Mouse (Mus musculus) liver, embryonic 16.5 days (tissue): ENCODE data around the gene Fmo3. TPM values are rescaled to one million over a fixed set of nuclear protein-coding genes. Genes with fewer than 3 reads are reported as not detected.

Experiments used
- ATAC-seq: fragments of 200-750 bp; cut with Nextera tagmentation; 2 replicates; pipeline ENCODE4 v1.8.0; 2017; ENCODE audit warnings: low read depth, mild to moderate bottlenecking, moderate number of reproducible peaks, moderate library complexity
- H3K27ac ChIP-seq: fragments of 300-500 bp; sonication (generic); 2 replicates; pipeline ENCODE4 v1.5.1; 2014; ENCODE audit warnings: mild to moderate bottlenecking, low read length
- H3K27me3 ChIP-seq: fragments of 300-500 bp; sonication (generic); 2 replicates; pipeline ENCODE4 v1.6.1; 2014; ENCODE audit warnings: low read depth, low read length, mixed read lengths; ENCODE audit not compliant: control insufficient read depth, insufficient read depth
- H3K36me3 ChIP-seq: fragments of 300-500 bp; sonication (generic); 2 replicates; pipeline ENCODE4 v1.6.1; 2014; ENCODE audit warnings: mild to moderate bottlenecking; ENCODE audit not compliant: control insufficient read depth, insufficient read depth
- H3K4me1 ChIP-seq: fragments of 300-500 bp; sonication (generic); 2 replicates; pipeline ENCODE4 v1.6.1; 2014; ENCODE audit warnings: low read depth, low read length, mixed read lengths; ENCODE audit not compliant: control insufficient read depth
- H3K4me2 ChIP-seq: fragments of 300-500 bp; sonication (generic); 2 replicates; pipeline ENCODE4 v1.6.1; 2014; ENCODE audit warnings: low read depth, low read length, mixed read lengths
- H3K4me3 ChIP-seq: fragments of 300-500 bp; sonication (generic); 2 replicates; pipeline ENCODE4 v1.5.1; 2014; ENCODE audit warnings: low read depth, mild to moderate bottlenecking, low read length
- H3K9ac ChIP-seq: fragments of 300-500 bp; sonication (generic); 2 replicates; pipeline ENCODE4 v1.6.1; 2014; ENCODE audit warnings: low read depth, low read length
- H3K9me3 ChIP-seq: fragments of 300-500 bp; sonication (generic); replicated peaks from 2 replicates; pipeline ENCODE4 v1.6.1; 2016; ENCODE audit warnings: low read length; ENCODE audit not compliant: control insufficient read depth
- WGBS: fragments of 180-500 bp; shearing (Covaris S2); extraction: QIAGEN DNeasy Blood & Tissue Kit; methylation state at CpG from one replicate; pipeline ENCODE4 v1.1.7; 2014; ENCODE audit not compliant: insufficient replicate concordance; 5-methylcytosine and 5-hydroxymethylcytosine counted together
- polyA plus RNA-seq: library from polyadenylated mRNA; unstranded; fragments of >200 nt; fragmentation: Nextera tagmentation; extraction: Ambion mirVana; gene quantifications from 2 replicates; pipeline ENCODE4 v1.2.1, GENCODE M21; 2015

The Fmo3 gene
- polyA plus RNA-seq, 1 experiment from 2014 or later, result not detected

DNA sequence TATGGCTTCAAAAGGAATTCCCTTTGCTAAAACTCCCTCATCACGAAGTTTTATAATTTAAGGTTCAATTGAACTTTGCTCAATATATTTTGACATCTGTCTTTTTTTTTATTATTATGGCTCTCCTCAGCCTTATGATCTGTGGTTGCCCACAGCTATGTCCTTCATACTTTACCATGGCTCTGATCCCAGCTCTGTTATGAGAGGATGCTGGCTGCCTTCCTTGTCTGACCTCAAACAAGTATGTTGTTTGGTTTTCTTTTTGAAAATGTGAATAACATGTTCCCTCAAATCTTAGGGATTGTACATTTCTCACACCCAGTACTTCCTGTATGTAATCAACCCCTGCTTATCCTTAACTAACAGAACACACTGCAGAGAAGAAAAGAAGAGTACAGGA, 26.9 kb downstream of the Fmo3 start:
- WGBS, result 65% methylated on average over 1 of the region's 1 CpGs
- Histone ChIP-seq H3K4me2 (no peak overlapping the region), H3K27ac (no peak overlapping the region), H3K36me3 (no peaks in the 10 kb centered on the region), H3K27me3 (no peaks in the 10 kb centered on the region), H3K9me3 (no peaks in the 10 kb centered on the region), H3K9ac (no peak overlapping the region), H3K4me3 (no peak overlapping the region), H3K4me1 (no peaks in the 10 kb centered on the region)
- ATAC-seq, result no peak

DNA sequence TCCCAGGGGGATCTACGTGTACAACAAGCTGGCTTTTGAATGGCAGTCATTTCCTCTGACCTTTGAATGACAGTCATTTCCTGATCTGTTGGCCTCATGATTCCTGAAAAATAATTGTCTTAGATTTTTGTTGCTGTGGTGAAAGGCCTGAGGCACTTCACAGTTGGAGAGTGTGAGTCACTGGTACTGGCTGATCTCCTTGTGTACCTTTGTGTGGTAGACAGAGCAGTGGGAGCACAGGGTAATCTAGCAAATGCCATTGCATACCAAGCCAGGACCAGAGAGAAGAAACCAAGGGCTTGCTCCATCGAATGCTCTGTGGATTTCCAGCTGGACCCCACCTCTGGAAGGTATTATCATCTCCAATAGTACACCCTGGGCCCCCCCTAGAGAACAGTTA, 31.2 kb downstream of the Fmo3 start:
- Histone ChIP-seq H3K27ac (no peak overlapping the region), H3K4me1 (no peaks in the 10 kb centered on the region), H3K9ac (no peak overlapping the region), H3K36me3 (no peaks in the 10 kb centered on the region), H3K9me3 (no peaks in the 10 kb centered on the region), H3K27me3 (no peaks in the 10 kb centered on the region), H3K4me3 (no peak overlapping the region), H3K4me2 (no peak overlapping the region)
- WGBS, result 27% methylated on average over 2 of the region's 2 CpGs
- no peak for ATAC-seq

DNA sequence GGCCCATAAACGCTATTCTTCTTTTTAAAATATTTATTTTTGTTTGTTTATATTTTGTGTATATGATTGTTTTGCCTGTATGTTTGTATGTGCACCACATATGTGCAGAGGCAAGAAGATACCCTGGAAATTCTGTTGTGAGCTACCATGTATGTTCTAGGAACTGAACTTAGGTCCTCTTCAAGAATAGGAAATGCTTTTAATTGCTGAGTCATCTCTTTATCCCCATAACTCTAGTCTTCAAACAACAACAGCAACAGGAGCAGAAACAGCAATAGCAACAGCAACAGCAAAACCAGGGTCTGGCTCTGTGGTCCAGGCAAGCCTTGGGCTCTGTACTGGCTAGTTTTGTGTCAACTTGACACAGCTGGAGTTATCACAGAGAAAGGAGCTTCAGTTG, 34.6 kb downstream of the Fmo3 start:
- H3K27me3 ChIP-seq, result no peaks in the 10 kb centered on the region
- no peaks in the 10 kb centered on the region for H3K36me3 ChIP-seq
- H3K27ac ChIP-seq, result no peak overlapping the region
- no peak overlapping the region for H3K4me2 ChIP-seq
- no peak overlapping the region for H3K9ac ChIP-seq
- no peaks in the 10 kb centered on the region for H3K4me1 ChIP-seq
- WGBS, result 68% methylated on average over 1 of the region's 1 CpGs
- no peak overlapping the region for H3K4me3 ChIP-seq
- H3K9me3 ChIP-seq, result no peaks in the 10 kb centered on the region
- ATAC-seq, result no peak

DNA sequence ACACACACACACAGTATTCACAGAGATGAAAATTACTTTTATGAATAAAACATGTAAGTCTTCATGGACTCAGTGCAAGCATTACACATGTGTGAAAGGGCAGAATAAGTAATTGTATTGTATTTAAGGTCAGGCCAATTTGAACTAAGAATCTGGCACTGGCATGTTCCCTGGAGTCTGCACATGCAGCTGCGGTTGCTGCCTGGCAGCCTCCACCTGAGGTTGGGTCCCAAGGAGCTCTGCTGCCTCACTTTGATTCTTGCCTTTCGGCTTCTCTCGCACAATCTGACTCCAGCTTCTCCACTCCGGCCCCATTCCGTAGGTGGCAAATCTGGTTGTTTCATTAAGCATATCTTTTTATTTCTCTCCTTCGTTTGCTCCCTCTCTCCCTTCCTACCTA, 36.4 kb downstream of the Fmo3 start:
- H3K27ac ChIP-seq, result no peak overlapping the region
- 71% methylated on average over 6 of the region's 6 CpGs for WGBS
- no peaks in the 10 kb centered on the region for H3K36me3 ChIP-seq
- H3K4me2 ChIP-seq, result no peak overlapping the region
- no peak overlapping the region for H3K4me3 ChIP-seq
- H3K27me3 ChIP-seq, result no peaks in the 10 kb centered on the region
- no peak for ATAC-seq
- H3K9ac ChIP-seq, result no peak overlapping the region
- H3K4me1 ChIP-seq, result no peaks in the 10 kb centered on the region
- H3K9me3 ChIP-seq, result no peaks in the 10 kb centered on the region

DNA sequence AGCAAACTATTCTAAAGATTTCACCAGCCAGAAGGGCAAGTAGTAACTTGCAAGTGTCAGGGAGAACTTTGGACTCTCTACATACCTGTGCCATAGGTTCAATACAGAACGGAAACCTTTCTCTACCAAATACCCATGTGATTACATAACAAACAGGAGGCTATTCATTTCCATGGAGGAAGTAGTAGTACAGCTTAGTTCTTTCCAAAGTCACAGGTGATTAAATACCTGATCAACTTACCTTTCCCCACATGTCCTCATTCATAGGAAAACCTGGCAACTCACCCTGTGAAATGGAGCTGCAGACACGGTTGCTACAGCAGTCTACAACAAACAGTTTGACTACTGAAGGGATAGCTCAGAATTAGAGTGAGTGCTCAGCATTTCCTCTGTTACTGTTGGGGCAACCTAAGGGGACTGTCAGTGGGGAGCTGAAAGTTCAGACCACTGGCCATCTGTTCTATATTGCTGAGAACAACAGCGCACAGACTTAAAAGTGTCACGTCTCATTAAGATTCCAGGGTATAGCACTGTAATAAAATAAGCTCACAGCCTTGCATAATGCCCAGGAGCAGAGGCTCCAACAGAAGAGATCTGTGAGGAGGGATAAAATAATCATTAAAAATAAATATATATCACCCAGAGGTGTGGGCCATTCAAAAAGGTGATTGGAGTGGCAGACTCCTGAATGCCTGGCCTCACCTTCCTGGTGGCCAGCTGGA, 37.3 kb downstream of the Fmo3 start:
- Histone ChIP-seq H3K9me3 (no peaks in the 10 kb centered on the region), H3K36me3 (no peaks in the 10 kb centered on the region), H3K4me2 (no peak overlapping the region), H3K4me1 (no peaks in the 10 kb centered on the region), H3K27me3 (no peaks in the 10 kb centered on the region), H3K27ac (no peak overlapping the region), H3K4me3 (no peak overlapping the region), H3K9ac (no peak overlapping the region)
- WGBS, result 63% methylated on average over 4 of the region's 4 CpGs
- no peak for ATAC-seq

DNA sequence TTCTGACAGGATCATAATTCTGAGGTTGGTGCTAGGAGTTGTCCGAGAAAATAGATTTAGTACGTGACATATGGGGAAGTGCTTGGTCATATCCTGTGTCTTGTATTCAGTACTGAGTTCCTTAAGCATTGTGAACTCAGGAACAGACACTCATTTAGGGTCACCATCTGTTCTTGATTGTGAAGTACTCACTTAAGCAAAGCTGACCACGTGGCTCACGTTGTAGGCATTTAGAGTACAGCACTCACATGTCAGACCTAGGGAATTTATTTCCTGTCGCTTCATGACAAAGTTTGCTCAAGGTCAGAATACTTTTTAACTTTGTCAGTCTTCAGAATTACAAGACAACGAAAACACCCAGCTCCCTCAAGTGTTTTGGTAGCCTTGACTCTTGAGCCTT, 40.6 kb downstream of the Fmo3 start:
- peak; percentile 47 for ATAC-seq
- no peak overlapping the region for H3K4me2 ChIP-seq
- 22% methylated on average over 6 of the region's 6 CpGs for WGBS
- no peaks in the 10 kb centered on the region for H3K27me3 ChIP-seq
- no peak overlapping the region for H3K9ac ChIP-seq
- H3K4me3 ChIP-seq, result no peak overlapping the region
- no peaks in the 10 kb centered on the region for H3K9me3 ChIP-seq
- H3K27ac ChIP-seq, result no peak overlapping the region
- no peaks in the 10 kb centered on the region for H3K36me3 ChIP-seq
- no peaks in the 10 kb centered on the region for H3K4me1 ChIP-seq

DNA sequence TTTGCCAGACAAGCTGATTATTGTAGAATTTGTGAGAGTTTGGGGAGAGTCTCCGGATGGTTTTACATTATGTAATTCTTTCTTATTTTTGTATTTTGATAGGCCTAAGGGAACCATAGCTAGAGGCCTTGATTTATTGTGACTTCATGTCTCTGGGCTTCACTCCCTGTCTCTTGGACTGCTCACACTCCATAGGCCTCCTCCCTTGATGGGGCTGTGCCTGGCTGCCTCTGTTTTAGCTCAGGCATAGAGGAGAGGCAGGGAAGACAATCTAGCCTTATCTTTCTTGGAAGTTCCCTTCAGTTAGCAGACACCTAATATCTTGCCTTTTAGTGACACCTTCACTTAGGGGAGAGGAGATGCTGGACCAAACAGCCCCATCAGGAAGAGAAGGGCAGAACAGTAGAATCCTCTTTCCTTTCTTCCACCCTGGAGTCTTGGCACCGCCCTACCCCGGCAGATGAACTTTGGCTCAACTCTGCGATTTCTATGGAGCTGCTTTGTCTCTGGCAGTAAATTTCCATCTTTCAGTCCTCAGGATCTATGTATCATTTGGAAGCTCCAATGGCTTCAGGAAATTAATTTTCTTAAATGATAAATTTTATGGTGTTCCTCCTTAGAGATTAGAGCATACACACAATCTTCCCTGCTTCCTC, 45.5 kb downstream of the Fmo3 start:
- WGBS, result 74% methylated on average over 4 of the region's 4 CpGs
- H3K36me3 ChIP-seq, result no peaks in the 10 kb centered on the region
- ATAC-seq, result peak; percentile 13; the same call in 1 of the 2 replicates
- no peak overlapping the region for H3K4me3 ChIP-seq
- no peaks in the 10 kb centered on the region for H3K4me1 ChIP-seq
- no peaks in the 10 kb centered on the region for H3K27me3 ChIP-seq
- no peak overlapping the region for H3K4me2 ChIP-seq
- H3K9me3 ChIP-seq, result no peaks in the 10 kb centered on the region
- H3K9ac ChIP-seq, result no peak overlapping the region
- no peak overlapping the region for H3K27ac ChIP-seq

DNA sequence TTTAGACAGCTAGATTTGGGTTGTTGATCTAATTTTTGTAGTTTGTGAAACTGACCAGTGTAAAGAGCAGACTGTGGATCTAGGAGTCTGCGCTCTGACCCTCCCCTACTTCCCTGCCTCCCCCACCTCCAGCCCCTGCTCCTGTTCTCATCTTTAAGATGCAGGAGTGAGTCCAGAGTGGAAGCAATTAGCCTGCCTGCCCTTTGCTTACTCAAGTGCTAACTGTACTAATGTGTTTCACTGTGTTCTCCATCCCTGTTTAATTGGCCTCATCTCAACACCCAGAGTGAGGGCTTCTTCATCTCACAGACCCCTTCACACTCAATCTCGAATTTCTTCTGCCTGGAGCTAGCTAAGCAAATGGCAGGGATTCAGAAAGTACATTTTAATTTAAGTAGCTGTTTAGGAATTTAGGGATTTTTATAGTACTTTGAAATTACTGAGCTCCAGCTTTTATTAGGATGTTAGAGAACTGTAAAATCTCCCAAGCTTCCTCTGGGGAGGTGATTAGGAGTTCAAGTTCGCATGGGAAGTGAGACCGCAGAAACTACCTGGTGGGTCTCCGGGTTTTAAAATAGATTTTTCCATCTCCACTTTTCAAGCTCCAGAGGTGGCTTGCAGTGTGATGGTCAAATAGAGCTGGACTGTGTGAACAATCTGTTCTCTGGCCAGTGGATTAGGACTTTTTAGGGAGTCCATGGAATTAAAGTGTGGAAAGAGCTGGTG, 46.2 kb downstream of the Fmo3 start:
- no peaks in the 10 kb centered on the region for H3K36me3 ChIP-seq
- no peak overlapping the region for H3K4me3 ChIP-seq
- ATAC-seq, result no peak
- no peak overlapping the region for H3K27ac ChIP-seq
- no peaks in the 10 kb centered on the region for H3K4me1 ChIP-seq
- WGBS, result 62% methylated on average over 5 of the region's 5 CpGs
- H3K4me2 ChIP-seq, result no peak overlapping the region
- no peaks in the 10 kb centered on the region for H3K9me3 ChIP-seq
- no peaks in the 10 kb centered on the region for H3K27me3 ChIP-seq
- H3K9ac ChIP-seq, result no peak overlapping the region

DNA sequence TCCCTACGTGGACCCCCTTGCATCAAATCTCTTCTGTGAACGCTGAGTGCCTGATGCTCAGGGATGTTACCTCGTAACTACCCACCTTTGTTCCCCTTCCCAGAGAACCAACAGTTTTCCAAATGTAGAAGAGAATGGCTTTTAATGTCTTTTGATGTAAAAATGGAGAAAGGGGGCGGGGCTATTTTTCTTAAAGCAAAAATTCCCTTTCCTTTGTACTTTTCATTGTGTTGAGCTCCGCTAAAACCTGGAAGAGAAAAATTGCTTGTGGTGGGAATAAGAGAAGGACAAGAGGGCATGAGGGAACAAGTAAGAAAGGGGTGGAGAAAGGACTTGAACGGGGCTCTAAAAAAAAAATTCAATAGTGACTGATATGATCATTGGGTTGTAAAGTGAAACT, 46.9 kb downstream of the Fmo3 start, which contains the start of gene Fmo6:
TSS of gene Fmo6 (minus strand) at position 101 of the 400 bp plus-strand sequence.
- no peaks in the 10 kb centered on the region for H3K9me3 ChIP-seq
- H3K4me3 ChIP-seq, result no peak within 1 kb of the TSS
- H3K4me2 ChIP-seq, result no peak within 1 kb of the TSS
- ATAC-seq, result no peak
- H3K27me3 ChIP-seq, result no peaks in the 10 kb centered on the region
- 57% methylated on average over 6 of the region's 6 CpGs for WGBS
- H3K27ac ChIP-seq, result no peak within 1 kb of the TSS
- H3K4me1 ChIP-seq, result no peaks in the 10 kb centered on the region
- H3K9ac ChIP-seq, result no peak within 1 kb of the TSS
- H3K36me3 ChIP-seq, result no peaks in the 10 kb centered on the region
